Mouse (Mus musculus) c-Kit-positive CD71-positive TER-119-negative erythroid progenitor cells, embryonic 14.5 days (primary cell): ENCODE measurements around the gene Zranb2.

Source experiments
- DNase-seq: peaks from one replicate; pipeline ENCODE4 v3.0.0-alpha.2; 2013; ENCODE audit warnings: low read depth

The Zranb2 gene

GRCm38 (mm10) chr3:157533964-157534785, at the start of gene Zranb2:
Gene Zranb2 (plus strand): TSS chr3:157534160.
- peak; percentile 81 for DNase-seq

DNA sequence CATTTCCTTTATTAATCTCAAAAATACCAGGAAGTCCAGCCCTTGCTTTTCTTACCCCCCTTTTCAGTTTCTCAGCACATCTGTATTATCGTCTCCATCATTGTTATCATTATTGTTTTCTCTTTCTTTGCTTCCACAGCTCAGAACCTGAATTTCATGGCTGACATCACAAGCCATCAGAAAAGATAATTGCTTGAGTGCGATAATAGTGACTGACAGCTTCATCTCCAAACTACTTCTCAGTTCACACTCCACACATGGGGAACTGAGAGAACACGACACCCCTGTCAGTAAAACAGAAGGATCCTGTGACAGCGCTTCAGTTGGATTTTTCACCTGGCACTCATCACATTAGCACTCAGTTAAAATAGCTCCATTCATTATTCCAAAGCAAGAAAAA, 41.9 kb upstream of the Zranb2 start:
- DNase-seq = no peak

- DNase-seq = no peak
Observed at GRCm38 (mm10) chr3:157502216-157502615, 31.7 kb upstream of the Zranb2 start.

DNA sequence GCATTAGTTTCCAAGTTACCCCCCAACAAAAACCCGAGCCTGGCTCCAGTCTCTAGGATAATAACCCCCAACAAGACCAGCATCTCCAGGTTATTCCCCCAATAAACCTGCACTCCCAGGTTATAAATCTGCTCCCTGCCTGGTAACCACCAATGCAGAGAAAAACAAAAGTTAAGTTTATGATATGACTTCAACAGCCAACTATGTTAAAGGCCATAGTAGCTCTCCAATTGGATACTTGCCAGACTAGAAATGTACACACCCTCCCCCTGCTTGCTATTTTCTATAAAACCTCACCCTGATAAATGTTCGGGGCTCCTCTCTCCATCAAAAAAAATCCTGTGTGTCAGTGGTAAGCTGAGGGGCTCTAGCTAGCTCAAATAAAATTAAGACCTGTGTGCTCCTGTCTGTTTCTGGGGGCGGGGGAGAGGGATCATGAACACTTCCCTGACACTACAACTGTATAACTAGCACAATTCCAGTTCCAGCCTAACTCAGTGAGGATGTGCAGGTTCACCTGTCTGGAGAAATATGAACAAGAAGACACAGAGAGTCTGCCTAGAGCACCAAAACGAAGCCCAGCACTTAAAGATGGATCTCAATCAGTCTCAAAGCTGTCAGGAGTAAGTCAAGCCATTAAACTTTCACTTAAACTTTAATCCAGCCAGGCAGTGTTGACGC, 19.7 kb upstream of the Zranb2 start:
- no peak for DNase-seq

DNA sequence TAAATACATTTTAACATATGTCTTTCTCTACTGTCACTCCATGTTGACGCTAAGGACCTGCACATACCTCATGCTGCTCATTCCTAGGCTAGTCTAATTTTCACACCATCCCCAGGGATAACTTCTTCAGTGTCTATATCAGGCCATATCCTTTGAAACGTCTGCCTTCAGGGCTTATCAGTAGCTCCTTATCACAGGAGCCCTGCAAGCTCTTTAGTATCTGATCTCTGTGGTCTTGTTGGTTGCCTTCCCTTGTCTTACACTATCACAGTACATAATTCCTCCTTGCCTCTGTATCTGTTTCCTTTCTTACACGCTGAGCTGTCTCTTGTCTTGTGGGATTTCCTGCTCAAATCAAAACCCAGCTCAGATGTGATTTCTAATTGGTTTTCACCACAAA, 17.5 kb upstream of the Zranb2 start:
- DNase-seq = no peak

DNA sequence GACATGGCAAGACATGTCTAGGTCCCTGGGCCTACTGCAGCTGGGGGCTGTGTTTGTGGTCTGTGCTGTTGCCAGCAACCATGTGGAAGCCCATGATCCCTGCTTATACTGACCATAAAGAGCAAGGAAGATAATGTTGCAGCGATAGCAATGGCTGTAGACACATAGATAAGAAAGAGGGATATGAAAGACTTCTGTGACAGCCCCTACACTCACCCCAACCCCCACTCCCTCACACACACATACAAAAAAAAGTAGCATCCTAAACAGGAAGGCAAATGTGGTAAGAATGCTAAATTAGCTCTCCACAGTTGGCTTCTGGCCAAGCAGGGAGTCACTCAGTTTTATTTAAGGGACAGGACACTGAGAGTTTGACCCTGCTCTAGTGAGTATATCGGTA, 16.0 kb upstream of the Zranb2 start:
- no peak for DNase-seq

- DNase-seq = no peak
Observed at GRCm38 (mm10) chr3:157520433-157520832, 13.5 kb upstream of the Zranb2 start.

DNA sequence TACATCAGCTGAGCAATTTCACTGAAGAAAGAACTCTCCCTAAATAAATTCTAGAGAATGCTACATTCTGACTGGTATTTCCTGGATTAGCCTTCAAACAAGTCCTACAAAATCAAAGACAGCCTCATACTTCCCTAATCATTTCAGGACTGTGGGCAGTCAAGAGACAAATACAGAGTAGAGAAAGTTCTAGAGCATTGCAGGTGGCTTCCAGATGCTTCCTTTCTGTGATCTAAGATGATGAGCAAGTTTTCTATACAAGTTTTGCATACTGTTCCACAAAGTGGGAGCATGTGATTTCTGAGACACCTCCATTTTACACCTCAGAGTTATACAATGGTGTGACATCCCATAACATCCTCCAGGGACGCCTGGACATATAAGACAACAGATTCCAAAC, 10.1 kb upstream of the Zranb2 start:
- DNase-seq = no peak

GRCm38 (mm10) chr3:157531585-157531984, 2.4 kb upstream of the Zranb2 start:
- no peak for DNase-seq

- peak; percentile 63 for DNase-seq
Observed at GRCm38 (mm10) chr3:157534786-157535415, 941 bp downstream of the Zranb2 start.

DNA sequence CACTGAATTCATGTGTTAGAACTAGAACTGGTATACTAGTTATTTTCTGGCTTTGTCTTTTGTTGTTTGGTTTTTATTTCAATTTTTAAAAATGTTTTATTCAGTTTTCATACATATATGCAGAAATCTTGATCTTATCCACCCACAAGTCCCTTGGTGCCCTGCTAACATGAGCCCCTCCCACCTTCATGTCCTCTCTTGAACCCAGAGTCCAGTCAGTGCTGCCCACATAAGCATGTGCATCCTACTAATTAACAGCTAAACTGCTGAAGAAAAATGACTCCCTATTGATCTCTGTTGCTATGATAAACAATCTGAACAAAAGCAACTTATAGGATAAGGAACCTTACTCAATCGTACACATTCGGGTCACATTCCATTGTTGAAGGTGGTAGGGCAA, 15.4 kb downstream of the Zranb2 start:
- no peak for DNase-seq

DNA sequence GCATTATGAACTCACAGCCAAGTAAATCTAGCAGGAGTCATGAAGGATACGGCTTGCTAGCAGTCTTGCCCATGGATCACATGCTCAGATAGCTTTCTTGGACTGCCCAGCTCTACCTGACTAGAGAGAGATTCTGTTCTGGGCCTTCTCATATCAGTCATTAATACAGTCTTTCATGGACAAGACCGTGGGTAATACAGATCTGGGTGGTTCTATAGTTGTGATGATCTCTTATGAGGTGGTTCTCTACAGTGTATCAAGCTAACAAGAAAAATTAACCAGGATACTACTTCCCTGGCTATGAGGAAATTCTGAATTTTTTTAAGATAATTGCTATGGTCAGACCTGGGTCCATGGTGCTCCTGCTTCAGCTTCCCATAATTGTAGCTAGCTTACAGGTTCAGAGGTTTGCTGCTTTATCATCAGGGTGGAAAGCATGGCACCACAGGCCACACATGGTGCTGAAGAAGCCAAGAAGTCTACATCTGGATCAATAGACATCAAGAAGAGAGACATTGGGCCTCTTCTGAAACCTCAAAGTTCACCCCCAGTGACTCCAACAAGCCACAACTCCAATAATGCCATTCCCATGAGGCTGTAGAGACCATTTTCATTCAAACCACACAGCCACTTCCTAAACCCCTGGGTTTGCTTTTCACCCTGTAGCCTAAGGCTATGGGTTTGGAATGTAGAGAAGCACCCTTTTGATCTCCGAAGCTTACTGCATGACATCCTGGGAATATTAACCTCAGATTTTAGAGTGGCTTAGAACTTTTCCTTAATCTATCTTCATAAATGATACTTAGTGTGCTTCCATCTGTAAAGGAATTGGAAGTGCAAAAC, 16.0 kb downstream of the Zranb2 start:
- DNase-seq = no peak

GRCm38 (mm10) chr3:157565196-157565595, 31.2 kb downstream of the Zranb2 start:
- DNase-seq = peak; percentile 51

- DNase-seq = no peak
Observed at GRCm38 (mm10) chr3:157566725-157567565, 33.0 kb downstream of the Zranb2 start, which contains the start of gene Ptger3. Gene Ptger3 (plus strand): TSS chr3:157566892.

DNA sequence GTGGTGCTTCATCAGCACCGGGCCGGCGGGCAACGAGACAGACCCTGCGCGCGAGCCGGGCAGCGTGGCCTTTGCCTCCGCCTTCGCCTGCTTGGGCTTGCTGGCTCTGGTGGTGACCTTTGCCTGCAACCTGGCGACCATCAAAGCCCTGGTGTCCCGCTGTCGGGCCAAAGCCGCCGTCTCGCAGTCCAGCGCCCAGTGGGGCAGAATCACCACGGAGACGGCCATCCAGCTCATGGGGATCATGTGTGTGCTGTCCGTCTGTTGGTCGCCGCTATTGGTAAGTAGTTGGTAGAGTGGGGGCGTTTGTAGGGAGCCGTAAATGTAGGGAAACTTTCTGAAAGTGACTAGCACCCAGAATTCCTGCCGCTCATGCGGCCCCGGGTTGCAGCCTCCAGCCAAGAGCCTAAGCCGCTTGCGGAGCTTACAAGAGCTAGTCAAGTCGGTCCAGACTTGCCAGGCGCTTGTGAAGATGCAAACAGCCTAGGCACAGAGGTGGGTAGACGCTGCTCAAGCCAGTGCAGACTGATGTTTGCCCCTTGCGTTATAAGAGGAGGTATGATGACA, 33.7 kb downstream of the Zranb2 start:
- DNase-seq = no peak

GRCm38 (mm10) chr3:157572011-157572410, 38.1 kb downstream of the Zranb2 start:
- DNase-seq = no peak

GRCm38 (mm10) chr3:157575441-157576342, 41.7 kb downstream of the Zranb2 start:
- no peak for DNase-seq

DNA sequence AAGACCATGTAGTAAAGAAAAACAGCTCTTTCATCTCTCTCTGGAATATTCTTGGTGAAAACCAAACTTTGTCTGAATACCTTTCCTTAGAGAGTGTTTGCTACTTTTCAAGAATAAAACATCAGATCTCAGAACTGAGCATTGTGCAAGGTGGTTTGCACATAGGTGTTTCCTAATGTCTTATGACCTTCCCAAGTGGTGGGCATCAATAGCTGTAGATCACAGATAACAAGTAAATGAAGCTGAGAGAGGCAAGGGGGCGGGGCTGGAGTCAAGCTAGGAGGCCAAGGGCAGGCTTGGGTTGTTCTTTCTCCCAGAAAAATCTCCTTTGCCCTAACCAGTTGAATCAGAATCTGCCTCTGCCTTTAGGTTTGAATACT, 42.4 kb downstream of the Zranb2 start:
- DNase-seq = no peak

DNA sequence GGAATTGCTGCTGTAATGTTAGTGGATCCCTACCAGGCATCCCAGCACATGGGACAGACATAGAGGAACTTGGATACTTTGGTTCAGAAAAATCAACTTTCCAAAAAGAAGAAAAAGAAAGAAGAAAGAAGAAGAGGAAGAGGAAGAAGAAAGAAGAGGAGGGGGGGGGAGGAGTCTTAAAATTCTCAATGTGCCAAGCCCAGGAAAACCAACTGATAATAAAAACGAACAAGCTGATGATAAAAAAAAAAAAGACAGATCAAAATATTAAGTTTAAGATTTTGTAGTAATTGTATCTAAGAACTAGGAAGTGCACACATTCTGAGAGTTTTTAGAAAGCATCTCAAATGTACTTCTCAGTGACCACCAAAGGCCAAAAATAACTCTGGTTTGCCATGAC, 42.9 kb downstream of the Zranb2 start:
- no peak for DNase-seq
